Mouse (Mus musculus): ENCODE results near the gene Ybx2.

GRCm38 (mm10) chr11:69981141-69981762 is 45.7 kb downstream of the Ybx2 start, which contains the start of gene Ctdnep1:
- TF ChIP-seq CTCF (IDR thresholded peaks at IDR 0.05; ENCODE audit: extremely low read depth, insufficient read depth, low read length) (no peak), POLR2A (IDR thresholded peaks at IDR 0.05; ENCODE audit: extremely low read depth, insufficient read depth, low read length) (no peak)
